Mouse (Mus musculus) left cerebral cortex, postnatal 10 days (tissue): ENCODE data around the gene Hormad1. TPM values are rescaled to one million over a fixed set of nuclear protein-coding genes. Genes with fewer than 3 reads are reported as not detected.
A peak's percentile ranks its signal among the peaks of the same experiment; 100 is the strongest.
"Not testable (repeated sequence)": the region's sequence is repeated elsewhere in the genome, so short reads cannot be mapped to it uniquely, and the experiment has no call there.

Source experiments
- DNase-seq, 2 experiments: peaks; one replicate each; pipeline ENCODE4 v3.0.0; 2021 to 2022; ENCODE audit warnings: low spot score in 2 of 2, mixed read lengths in 1 of 2; ENCODE audit errors: extremely low spot score in 1 of 2
- intact Hi-C: fragments of 180-260 bp; cut with DNase I; formaldehyde crosslinking; loops from one replicate; pipeline ENCODE4 v1.15.1; 2025
- total RNA-seq, 2 experiments: library from RNA; stranded (reverse); gene quantifications; 2 replicates each; pipeline ENCODE4 v1.2.3; 2021

Hormad1 gene
- total RNA-seq, result not detected

- DNase-seq, result no peak
- intact Hi-C loops, result no loop called here
Measured at GRCm38 (mm10) chr3:95559437-95559836, at the start of gene Hormad1. Hormad1 (plus strand) TSS chr3:95559677.

- DNase-seq, result no peak
Measured at GRCm38 (mm10) chr3:95511611-95512180, 47.8 kb upstream of the Hormad1 start.

GRCm38 (mm10) chr3:95516614-95517041 is 42.8 kb upstream of the Hormad1 start:
- no peak for DNase-seq
- intact Hi-C loops, result loop anchor here (10.0 kb wide), 2 partner anchors 108 to 238 kb away; partner anchors contain the start of gene Ensa

More at GRCm38 (mm10) chr3:95511611-95512180, 47.8 kb upstream of the Hormad1 start:
- intact Hi-C loops, result loop anchor here (10.0 kb wide), 2 partner anchors 113 to 243 kb away; partner anchors contain the start of gene Ensa

GRCm38 (mm10) chr3:95517493-95517898 is 42.0 kb upstream of the Hormad1 start:
- peak; percentile 55 to 67 for DNase-seq
- intact Hi-C loops, result loop anchor here (10.0 kb wide), 2 partner anchors 107 to 237 kb away; partner anchors contain the start of gene Ensa

DNA sequence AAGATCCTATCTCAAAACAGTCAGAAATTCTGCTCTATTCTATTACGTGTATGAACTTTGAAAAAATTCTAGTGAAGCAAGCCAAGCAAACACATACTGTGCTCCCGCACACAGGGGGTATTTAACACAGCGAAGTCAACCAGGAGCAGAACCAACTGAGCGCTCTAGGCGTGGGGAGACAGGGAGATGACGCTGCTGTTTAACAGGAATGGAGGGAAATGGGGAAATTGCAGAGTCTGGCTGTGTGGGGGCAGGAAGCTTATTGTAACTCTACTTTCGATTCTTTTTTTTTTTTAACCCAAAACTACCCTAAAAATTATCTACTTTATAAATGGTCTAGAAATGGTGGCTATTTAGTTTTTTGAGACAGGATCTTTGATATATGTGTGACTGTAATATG is 40.6 kb upstream of the Hormad1 start:
- intact Hi-C loops, result loop anchor here (10.0 kb wide), 2 partner anchors 106 to 236 kb away; partner anchors contain the start of gene Ensa
- no peak for DNase-seq

GRCm38 (mm10) chr3:95519315-95519714 is 40.2 kb upstream of the Hormad1 start:
- DNase-seq, result no peak
- intact Hi-C loops, result loop anchor here (10.0 kb wide), 2 partner anchors 105 to 235 kb away; partner anchors contain the start of gene Ensa

DNA sequence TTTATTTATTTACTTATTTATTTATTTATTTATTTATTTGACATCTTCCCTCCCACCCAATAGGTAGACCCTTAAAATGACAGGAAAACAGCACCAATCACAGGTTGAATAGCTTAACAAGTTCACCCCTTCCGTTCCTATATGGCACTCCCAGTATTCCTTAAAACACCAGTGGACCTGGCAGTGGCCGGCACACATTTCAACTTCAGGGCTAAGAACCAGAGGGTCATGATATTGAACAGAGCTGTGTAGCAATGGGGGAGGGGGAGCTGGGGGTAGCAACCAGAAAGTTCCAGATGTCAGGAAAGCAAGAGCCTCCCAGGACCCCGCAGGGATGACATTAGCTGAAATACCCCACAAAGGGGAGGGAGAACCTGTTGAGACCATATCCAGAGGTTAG is 39.4 kb upstream of the Hormad1 start:
- intact Hi-C loops, result no loop called here
- no peak for DNase-seq

DNA sequence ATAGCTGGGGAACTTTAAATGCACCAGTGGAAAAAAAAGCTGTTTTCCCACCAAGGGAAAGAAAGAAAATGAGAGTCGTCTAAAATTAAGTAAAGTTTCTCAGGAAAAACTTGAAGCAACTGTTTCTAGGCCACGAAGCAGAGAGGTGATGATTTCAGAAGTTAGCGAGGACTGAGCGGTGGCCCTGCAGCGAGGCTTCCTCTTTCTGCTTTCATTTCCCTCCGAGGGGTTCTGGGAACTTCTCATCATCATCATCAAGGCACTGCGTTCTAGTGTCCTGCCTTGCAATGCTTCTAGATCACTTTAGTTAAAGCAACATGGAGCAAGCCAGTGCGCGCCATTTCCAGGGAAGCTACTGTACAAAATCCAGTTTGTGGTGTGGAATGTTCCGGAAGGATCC is 38.3 kb upstream of the Hormad1 start:
- intact Hi-C loops, result no loop called here
- DNase-seq, result no peak

DNA sequence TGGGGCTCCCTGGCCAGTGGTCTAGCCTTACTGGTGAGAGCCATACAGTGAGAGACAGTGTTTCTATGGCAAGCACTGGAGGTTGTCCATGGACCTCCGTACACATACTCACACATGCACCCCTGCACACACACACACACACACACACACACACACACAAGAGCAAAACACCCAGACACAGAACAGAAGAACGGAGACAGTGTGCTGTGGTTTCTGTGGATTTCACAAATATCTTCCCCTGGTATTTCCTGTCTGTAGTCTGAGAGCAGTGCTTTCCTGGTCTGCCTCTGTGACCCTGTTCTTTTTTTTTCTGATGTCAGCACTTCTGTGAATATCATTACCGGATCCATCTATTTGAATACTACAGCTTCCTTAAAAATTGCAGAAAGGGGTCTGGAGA is 35.8 kb upstream of the Hormad1 start:
- intact Hi-C loops, result no loop called here
- no peak for DNase-seq

- intact Hi-C loops, result loop anchor here (5.0 kb wide), 1 partner anchor 38 kb away; no protein-coding TSS in a partner anchor
- no peak for DNase-seq
Measured at GRCm38 (mm10) chr3:95524673-95525072, 34.8 kb upstream of the Hormad1 start.

- no peak for DNase-seq
- intact Hi-C loops, result loop anchor here (5.0 kb wide), 1 partner anchor 36 kb away; no protein-coding TSS in a partner anchor
Measured at GRCm38 (mm10) chr3:95526111-95526510, 33.4 kb upstream of the Hormad1 start.

DNA sequence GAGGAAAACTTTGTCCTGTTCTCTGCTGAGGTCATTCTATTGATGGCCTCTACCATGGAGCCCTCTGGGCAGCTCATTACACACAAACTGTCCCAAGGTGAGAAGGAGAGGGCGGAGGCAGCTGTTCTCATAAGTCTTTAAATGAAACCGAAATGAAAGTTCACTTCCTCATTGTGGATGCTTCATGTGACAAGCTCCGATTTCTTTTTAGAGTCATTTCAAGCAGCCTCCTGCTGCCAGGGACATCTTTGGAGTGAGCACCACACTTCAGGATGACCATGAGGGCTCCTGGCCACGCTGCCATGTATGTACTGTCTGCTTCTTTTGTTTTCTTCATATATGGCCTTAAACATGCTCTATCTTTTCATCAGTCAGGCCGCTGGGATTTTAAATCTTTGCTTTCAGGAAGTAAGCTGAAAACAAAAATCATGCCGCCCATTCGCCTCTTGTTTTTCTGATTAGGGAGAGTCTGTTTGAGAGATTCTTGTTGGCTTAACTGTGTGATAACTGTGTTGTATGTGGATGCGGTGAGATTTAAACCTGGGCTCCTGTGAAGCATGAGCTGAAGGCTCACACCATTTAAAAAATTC is 32.8 kb upstream of the Hormad1 start, which contains the start of gene Ctss:
Gene Ctss (plus strand): TSS at position 165 of the 590 bp plus-strand sequence.
- DNase-seq, result no peak
- intact Hi-C loops, result loop anchor here (5.0 kb wide), 1 partner anchor 36 kb away; no protein-coding TSS in a partner anchor

- intact Hi-C loops, result loop anchor here (5.0 kb wide), 1 partner anchor 32 kb away; no protein-coding TSS in a partner anchor
- no peak for DNase-seq
Measured at GRCm38 (mm10) chr3:95529814-95530213, 29.7 kb upstream of the Hormad1 start.

- DNase-seq, result no peak
- intact Hi-C loops, result no loop called here
Measured at GRCm38 (mm10) chr3:95531025-95531424, 28.5 kb upstream of the Hormad1 start.

- intact Hi-C loops, result no loop called here
Measured at GRCm38 (mm10) chr3:95533364-95533763, 26.1 kb upstream of the Hormad1 start.

DNA sequence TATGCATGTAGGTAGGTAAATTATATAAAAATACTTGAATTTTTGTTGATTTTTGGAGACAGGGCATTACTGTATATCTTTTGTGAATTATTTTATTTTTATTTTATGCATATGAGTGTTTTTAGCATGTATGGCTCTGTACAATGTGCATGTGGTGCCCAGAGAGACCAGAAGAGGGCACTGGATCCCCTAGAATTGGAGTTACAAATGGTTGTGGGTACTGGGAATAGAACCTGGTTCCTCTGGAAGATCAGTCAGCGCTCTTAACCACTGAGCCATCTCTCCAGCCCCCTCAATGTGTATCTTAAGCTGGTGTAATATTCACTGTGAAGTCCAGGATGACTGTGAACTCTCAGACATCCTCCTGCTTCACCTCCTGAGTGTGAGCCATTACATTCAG is 24.6 kb upstream of the Hormad1 start:
- intact Hi-C loops, result no loop called here
- no peak for DNase-seq

More at GRCm38 (mm10) chr3:95533364-95533763, 26.1 kb upstream of the Hormad1 start:
- DNase-seq, result no peak

- intact Hi-C loops, result no loop called here
- no peak for DNase-seq
Measured at GRCm38 (mm10) chr3:95538936-95539335, 20.5 kb upstream of the Hormad1 start.

DNA sequence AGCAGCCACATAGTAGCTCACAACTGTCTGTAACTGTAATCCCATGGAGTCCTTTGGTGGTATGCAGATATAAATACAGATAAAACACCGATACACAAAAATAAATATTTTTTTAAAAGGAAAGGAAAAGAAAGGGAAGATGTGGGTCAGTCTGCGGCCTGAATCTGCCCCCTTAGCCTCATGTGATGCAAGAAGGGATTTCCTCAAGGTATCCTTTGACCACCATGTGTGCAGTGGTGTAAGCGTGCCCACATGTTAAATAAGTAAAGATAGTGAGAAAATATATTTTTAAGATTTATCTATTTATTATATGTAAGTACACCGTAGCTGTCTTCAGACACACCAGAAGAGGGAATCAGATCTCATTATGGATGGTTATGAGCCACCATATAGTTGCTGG is 19.6 kb upstream of the Hormad1 start:
- intact Hi-C loops, result no loop called here
- no peak for DNase-seq

DNA sequence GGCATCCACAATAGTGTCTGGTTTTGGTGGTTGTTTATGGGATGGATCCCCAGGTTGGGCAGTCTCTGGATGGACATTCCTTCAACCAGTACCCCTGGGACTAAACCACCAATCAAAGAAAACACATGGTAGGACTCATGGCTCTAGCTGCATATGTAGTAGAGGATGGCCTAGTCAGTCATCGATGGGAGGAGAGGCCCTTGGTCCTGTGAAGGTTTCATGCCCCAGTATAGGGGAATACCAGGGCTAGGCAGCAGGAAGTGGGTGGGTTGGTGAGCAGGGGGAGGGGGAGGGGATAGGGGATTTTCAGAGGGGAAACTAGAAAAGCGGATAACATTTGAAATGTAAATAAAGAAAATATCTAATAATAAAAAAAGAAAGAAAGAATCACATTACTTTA is 18.3 kb upstream of the Hormad1 start:
- intact Hi-C loops, DNase-seq: not testable (repeated sequence)

DNA sequence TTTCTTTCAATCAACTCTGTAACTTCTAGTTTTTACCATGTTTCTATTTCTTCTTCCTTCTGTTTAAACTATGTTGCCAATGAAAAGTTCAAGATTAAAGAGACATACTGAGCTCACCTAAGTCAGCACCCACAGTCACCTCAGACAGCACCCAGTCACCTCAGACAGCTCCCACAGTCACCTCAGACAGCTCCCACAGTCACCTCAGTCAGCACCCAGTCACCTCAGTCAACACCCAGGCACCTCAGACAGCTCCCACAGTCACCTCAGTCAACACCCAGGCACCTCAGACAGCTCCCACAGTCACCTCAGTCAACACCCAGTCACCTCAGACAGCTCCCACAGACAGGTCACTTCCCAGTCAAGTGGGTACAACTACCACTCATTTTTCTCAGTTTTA is 17.3 kb upstream of the Hormad1 start:
- intact Hi-C loops, result no loop called here
- DNase-seq, result no peak
